Mouse (Mus musculus) layer of hippocampus, postnatal 14 days (tissue): ENCODE data around the gene Gm43552. TPM values are rescaled to one million over a fixed set of nuclear protein-coding genes. Genes with fewer than 3 reads are reported as not detected.

ENCODE experiments used
- DNase-seq, 2 experiments: peaks; one replicate each; pipeline ENCODE4 v3.0.0; 2021 to 2022; ENCODE audit warnings: low spot score in 2 of 2, mixed read lengths in 1 of 2
- total RNA-seq, 2 experiments: library from RNA; stranded (reverse); gene quantifications; 2 replicates each; pipeline ENCODE4 v1.2.3; 2021

Gm43552 gene
- total RNA-seq, 2 experiments from 2014 or later, result not detected

DNA sequence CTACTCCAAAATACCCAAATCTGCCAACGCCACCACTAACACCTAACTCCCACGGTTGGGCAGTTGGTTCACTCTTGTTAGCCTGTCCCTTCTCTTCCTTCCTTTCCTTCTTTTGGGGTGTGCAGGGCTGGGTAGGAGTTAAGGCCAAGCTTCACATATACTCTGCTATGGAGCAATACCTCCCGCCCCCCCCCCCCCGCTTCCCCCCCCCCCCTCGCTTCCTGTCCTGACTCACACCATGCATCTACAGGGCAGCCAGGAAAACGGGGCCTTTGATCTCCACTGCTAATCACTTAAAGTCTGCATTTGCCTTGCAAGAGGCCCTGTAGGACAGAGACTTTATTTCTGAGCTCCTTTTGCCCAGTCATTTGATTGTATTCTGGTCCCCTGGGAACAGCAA lies 47.7 kb downstream of the Gm43552 start:
- DNase-seq, result no peak

DNA sequence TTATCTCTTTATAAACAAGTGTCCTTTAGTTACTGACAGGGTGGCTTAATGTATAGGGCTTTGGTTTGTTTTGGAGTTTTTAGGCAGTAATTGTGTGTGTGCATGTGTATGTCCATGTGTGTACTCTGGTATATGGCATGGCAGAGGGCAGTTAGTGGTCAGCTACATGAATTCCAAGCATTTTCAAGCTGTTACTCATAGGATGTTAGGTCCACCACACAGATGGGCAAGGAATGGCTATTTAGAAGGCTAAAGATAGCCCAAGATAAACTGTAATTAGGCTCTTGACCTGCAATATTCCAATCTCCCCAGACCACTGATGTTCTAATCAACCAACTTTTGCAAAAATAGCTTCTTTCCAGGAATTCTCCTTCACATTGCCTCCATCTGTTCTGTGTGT lies 54.6 kb downstream of the Gm43552 start:
- DNase-seq, result no peak

DNA sequence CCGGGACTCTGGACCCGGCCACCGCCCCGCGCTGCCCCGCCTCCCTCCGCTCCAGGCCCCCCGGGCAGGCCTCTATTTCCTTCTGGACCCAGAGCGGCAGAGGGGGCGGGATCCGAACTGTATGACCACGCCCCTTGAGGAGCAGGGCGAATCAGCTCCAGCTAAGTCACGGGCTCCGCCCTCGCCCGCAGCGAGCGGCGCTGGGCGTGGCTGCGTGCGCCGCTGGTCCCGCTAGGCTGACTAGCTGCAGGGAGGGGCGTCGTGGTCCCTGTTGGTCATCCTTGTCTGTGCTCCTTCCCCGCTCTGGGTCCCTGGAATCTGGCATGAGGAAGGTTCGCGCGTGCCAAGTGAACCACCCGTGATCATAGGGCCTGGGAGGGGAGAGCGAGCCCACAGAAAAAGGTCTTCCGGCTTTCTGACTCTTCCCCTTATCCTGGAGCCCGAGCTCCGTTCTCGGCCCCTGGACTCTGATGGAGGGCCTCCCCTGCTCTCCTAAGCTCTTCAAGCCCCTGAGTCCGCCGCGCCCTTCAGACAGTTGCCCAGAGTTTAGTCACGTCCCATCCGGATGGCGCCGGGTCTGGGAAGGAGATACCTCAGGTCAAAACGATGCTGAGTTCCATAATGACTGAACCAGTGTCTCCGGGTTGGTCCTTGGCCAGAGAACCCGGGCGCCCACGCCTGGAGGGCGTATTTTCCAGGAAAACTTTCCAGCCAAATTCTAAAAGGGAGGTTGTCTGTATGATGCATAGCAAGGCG lies 56.6 kb downstream of the Gm43552 start, which contains the start of gene Ugdh:
Gene Ugdh, minus strand, starts transcription at position 144 of the 756 bp plus-strand sequence.
- peak; percentile 93 to 97 for DNase-seq

DNA sequence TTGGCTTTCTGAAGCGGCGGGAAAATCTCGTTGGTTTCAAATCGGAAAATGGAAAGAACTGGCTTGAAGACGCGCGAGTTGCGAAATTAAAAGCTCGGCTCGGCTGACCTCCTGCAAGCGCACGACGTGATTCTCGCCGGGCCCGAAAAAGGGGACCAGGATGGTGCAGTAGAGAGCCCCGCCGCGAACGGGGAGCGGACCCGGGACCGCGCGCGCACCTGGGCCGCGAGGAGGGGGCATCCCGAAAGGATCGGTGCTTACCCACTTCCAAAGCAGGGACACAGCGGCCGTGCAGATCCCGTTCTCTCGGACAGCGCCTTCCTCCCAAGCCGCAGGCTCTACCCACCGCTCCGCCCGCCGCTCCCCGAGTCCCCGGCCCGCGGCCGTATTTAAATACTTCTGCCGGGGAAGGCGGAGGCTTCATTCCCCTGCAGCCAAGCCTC lies 57.2 kb downstream of the Gm43552 start:
- DNase-seq, result peak in 1 of 2 experiments; percentile 15

DNA sequence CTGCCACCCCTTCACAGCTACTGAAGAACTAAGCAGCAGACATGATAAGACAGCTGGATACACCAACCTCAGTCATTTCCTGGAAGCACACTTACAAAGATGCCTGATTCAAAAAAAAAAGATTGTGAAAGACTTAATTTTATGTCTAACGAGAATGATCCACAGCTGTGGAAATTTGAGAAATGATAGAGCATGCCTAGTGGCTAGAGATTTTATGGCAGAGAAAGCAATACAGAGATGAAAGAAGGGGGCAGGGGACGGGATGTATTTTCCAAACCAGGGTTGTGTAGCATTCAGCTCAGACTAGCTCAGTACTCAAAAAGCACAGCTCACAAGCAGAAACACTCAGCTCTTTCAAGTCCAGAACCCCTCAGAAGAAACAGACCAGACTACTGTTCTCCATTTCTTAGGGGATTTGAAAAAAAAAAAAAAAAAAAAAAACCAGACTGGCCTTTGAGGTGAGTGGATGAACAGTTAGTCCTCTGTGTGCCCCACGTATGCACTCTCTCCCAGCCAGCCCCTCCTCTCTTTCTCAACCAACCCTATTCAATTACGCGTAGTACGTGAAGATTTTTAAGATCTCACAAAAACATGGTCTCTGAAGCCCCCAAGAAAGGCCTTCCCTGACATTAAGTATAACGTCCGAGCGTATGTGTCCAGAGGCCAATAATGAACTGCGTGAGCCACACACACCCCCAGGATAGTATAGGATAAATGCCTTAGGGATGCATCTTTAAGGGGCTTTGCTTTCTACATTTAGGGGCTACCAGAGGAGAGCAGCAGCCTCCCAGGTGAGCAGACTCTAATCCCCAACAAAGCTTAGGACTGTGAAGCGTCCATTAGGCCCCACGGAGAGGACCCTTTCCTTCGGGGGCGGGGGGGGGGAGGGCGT lies 57.9 kb downstream of the Gm43552 start:
- DNase-seq, result peak; percentile 19 to 58

DNA sequence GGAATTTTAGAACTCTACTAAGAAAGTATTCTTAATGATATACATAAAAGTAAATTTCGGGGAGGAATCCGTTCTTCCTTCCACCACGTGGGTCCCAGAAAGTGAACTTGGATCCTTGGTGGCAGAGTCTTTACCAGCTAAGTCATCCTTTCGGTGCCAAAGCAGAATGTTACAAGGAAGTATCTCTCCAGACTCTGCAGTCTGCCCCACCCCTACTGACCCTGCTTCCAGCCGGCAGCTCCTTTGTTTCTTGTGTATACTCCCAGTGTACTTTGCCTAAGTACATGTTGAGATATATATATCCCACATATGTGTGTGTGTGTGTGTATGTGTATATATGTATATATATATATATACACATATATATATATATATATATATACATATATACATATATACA lies 63.2 kb downstream of the Gm43552 start:
- no peak for DNase-seq

DNA sequence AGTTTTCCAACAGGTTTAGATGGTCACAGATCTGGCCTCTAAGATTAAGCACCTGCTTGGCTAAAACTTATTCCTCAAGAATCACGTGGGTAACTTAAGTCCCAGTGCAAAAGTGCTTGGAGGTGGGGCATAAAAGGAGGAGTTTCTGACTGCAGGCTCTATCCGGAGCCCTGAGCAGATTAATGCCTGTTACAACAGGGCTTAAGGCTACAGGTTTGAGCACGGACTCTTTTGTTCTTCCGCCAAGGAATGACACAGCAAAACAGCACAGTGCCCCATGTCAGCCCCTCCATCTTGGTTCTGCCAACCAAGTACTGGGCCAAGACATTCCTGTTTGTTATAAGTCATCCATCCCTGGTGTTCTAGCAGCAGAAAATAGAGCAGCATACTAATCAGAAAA lies 64.3 kb downstream of the Gm43552 start:
- no peak for DNase-seq

DNA sequence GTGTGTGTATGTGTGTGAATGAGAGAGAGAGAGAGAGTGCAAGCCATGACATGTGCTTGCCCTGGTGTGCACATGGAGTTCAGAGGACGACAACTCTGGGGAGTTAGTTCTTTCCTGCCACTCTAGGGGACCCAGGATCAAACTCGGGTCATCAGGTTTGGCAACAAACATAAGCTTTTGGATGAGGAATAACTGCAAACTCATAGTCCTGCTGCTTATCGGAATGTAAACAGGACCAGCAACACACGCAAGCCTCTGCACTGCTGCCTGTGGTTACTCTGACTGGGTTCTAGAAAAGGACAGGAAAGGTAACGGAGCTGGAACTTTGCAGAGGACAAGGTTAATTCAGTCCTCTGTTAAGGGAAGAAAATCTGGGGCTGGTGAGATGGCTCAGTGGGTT lies 67.4 kb downstream of the Gm43552 start:
- DNase-seq, result no peak

DNA sequence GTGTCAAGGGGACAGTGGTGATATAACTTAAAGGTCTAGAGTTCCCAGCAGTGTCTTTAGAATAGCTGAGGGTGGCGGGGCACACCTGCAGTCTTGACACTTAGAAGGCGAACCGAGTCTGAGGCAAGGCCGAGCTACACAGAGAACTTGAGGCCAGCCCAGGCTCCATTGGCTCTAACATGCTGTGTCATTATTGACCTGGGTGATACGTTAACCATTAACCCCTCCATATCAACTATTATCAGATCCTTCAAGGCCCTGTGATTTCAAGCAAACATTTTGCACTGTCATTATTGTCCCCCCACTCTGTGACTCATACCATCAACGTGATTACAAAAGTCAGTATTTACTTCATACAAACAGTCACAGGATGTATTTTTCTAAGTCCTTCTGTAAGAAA lies 68.4 kb downstream of the Gm43552 start:
- DNase-seq, result no peak

DNA sequence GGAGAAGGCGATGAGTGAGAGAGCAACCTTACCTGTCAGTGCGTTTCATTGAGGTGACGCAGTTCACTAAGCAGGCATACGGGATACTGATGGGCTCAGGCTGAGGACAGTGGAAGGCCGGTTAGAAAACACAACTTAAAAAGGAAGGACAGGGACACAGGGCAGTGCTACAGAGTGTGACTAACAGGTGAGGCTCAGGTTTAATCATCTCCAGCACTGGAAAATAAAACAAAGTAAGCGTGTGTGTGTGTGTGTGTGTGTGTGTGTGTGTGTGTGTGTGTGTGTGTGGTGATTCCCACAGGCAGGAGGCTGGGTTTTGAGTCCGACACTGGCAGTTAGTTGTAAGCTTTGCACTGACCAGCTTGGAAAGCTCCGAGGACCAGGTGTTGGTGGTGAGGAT lies 69.8 kb downstream of the Gm43552 start:
- DNase-seq, result no peak

DNA sequence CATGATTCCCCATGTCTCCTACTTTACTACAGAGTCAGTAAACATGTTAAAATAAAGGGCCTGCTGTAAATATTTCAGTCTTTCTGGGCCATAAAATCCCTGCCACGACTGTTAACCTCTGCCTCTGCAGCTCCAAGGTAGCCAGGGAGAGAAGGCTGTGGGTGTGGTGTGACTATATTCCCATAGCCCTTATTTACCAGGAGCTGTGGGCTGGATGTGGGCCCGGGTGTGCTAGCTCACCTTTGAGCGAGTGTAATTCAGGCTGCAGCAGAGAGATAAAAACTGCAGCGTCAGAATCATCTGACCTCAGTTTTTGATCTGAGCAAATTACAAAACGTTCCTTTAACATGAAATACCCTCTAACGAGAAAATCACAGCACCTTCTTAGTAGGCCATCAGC lies 71.8 kb downstream of the Gm43552 start:
- DNase-seq, result no peak

DNA sequence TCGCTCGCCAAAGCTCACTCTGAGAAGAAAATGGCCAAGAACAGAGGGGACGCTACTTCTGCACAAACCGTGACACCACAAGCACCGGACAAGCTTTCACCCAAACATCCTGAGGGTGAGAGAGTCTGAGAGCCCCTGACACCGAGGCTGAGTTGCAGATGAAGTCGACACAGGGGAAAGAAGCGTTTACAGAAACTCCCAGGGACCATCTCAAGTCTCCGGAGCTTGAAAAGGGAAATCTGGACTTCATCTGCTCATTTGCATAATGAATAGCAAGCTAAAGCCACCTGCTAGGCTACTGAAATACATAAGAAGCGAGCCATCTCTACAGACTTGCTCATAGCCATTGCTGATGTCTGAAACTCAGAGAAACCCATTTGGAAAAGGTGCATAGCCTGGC lies 73.5 kb downstream of the Gm43552 start:
- no peak for DNase-seq

DNA sequence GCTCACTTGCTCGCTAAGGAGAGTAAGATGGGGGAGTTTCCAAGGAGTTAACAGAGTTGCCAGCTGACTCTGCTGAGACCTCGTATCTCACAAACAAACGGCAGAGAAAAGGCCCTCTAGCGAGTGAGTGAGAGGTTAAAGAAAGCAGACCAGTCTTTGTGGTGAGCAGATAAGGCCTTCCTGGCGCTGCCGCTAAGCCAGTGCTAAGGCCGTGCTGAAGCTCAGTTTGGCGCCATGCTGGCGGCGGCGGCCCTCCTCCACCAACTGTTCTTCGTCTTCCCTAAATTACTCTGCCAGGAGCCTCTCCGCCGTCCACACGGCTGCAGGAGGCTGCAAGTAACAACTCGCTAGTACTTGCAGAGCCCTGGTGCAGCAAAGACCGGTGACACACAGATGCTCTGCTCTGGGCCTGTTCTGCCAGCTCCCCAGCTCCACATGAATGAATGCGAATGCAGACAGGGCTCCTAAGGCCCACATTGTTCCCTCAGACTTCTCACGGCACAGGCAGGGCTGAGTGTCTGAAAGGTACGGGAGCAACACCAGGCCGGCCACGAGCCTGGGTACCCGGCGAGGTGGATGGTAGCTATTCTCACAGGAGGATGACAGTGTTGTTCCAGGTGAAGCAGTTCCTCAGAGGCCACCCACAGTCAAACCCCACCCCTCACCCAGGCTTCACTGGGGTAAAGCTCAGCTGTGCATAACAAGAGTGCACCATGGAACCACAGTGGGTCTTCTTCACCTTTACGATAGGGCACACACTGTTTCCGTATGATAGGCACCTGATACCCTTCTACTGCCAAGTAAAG lies 76.8 kb downstream of the Gm43552 start:
- DNase-seq, result no peak

DNA sequence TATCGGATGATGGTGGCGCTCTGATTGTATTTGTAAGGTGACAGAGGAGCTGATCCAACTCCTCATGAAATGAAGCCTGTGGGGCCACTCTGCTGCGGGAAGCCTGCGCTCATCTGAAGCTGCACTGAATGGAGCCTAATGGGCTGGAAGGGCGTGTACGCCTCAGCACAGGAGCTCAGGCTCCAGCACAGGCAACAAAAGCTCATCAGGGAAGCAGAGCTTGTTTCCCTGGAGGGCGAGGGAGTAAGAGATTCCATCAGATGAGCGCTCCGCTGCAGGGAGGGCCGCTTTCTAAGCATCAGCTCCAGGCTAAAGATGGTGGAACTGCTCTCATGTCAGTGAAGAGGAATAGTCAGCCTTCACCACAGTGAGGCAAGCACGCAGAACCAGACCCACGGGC lies 84.6 kb downstream of the Gm43552 start:
- DNase-seq, result no peak

DNA sequence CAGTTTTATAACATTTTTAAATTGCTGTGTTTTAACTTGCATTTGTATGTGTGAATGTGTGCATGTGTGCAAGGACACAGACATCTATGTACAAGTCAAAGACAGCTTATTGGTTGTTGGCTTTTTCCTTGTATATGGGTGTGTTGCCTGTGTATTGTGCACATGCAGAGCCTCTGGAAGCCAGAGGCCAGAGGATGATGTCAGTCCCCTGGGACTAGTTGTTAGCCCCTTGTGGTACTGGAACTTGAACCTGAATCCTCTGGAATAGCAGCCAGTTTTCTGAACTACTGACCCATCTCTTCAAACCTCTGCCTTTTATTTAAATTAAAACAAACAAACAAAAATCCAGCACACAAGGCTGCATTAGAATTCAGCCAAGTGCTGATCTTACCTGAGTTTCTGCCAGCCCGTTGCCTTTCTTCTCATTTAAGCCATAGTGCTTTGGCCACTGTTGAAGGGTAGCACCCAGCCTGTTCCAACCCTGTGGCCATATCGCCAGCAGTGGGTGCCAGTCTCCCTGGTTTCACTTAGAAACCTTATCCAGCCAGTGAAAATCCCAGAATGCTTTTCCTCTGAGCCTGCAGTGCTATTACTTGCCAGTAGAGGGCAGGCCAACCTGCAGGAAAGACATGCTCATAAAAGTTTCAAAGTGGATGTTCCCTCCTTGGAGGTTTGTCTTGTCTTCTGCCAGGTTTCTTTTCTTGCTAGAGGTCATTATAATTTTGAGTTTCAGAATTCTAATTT lies 91.2 kb downstream of the Gm43552 start:
- peak; percentile 75 to 85 for DNase-seq

DNA sequence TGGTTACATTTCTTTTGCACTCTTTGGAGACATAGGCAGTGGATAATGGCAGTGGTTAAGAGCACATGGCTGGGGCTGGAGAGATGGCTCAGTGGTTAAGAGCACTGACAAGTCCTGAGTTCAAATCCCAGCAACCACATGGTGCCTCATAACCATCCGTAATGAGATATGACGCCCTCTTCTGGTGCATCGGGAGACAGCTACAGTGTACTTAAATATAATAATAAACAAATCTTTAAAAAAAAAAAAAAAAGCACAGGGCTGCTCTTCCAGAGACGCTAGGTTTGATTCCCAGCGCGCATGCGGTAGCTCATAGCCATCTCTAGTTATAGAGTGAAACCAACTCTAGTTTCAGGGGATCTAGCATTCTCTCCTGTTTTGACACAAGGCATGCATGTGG lies 98.2 kb downstream of the Gm43552 start:
- no peak for DNase-seq

DNA sequence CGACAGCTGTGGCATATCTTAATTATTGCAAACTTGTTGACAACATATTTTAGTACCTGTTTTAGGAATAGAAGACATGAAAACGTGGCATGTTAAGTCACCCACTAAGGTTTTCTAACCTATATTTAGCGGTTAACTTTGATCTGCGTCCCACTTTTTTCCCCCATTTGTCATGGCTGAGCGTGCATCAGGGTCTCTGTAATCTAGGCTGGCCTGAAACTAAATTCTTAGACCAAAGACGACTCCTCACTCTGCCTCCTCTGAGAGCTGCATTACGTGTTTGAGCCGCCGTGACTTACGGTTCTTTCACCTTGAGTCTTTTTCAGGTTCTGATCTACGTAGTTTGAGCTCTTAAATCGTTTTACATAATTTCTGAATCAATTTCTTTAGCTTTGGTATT lies 100.9 kb downstream of the Gm43552 start:
- DNase-seq, result peak in 1 of 2 experiments; percentile 15

DNA sequence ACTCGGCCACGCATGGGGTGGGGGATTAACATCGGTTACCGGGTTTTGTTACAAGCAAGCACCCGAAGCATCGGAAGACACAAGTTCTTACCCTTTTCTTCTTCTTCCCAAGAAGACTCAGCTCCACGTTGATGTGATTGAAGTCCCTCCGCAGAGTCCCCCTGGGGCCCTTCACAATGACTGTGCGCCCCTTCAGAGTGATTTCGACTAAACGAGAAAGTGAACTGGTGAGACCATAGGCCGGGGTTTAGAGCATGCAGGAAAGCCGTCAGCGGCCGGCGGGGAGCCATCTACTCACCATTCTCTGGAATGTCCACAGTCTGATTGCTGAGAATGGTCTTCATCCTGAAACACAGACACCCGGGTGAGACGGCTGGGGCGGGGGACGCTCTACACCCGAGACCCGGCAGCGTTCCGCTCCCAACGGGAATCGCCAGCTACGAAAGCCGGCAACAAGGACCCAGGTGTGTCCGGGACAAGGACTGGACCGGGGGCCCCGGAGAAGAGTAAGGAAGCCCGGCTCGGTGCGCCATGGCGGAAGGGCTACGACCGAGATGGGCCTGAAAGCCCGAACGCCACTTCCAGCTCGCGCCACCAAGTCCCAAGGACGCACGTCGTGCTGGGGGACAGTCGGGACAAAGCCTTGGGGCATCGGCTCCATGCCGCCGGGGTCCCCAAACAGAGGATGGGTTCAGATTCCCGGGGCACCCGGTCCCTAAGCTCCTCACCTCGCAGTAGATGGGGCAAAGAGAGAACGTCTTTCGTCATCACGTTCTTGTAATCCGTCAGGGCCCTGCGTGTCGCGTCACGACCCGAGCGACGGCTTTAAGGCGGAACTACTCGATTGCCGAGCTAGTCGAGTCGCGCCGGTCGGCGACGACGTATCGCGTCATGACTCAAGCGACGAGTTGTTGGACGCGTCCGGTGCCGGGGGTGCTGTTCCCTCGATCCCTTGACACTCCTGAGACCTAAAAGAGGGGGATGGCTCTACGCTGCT lies 101.7 kb downstream of the Gm43552 start, which contains the start of the genes Rpl9 and Lias:
Gene Rpl9, minus strand, starts transcription at position 797 of the 997 bp plus-strand sequence.
Gene Lias, plus strand, starts transcription at position 850 of the 997 bp plus-strand sequence.
- DNase-seq, result peak; percentile 99
